Mouse (Mus musculus) lung, adult 2 months (tissue): ENCODE results near the gene Rras2. TPM values are rescaled to one million over a fixed set of nuclear protein-coding genes. Genes with fewer than 3 reads are reported as not detected.

Experiments used
- DNase-seq: peaks from one replicate; pipeline ENCODE4 v3.0.0; 2022
- H3K4me1 ChIP-seq: fragments of 200-500 bp; 2 replicates; pipeline ENCODE4 v1.6.1; 2011; ENCODE audit warnings: low read length; ENCODE audit not compliant: control insufficient read depth, insufficient read depth
- H3K4me3 ChIP-seq: fragments of 200-500 bp; replicated peaks from 2 replicates; pipeline ENCODE3; 2011; ENCODE audit warnings: low read depth, mild to moderate bottlenecking, control low read depth, low read length; ENCODE audit errors: extremely low read depth
- CTCF ChIP-seq: fragments of 200-500 bp; IDR thresholded peaks from 2 replicates; pipeline ENCODE4 v1.5.1; 2011; ENCODE audit warnings: mild to moderate bottlenecking, low read length, control low read depth; ENCODE audit not compliant: insufficient read depth
- POLR2A ChIP-seq: fragments of 200-500 bp; IDR thresholded peaks from 2 replicates; pipeline ENCODE4 v1.6.1; 2011; ENCODE audit warnings: low read depth, mild to moderate bottlenecking, control low read depth, low read length, borderline replicate concordance; ENCODE audit errors: extremely low read depth
- WGBS: fragments of 180-500 bp; shearing (Covaris S2); methylation state at CpG from one replicate; pipeline ENCODE4 v1.1.7; 2018; 5-methylcytosine and 5-hydroxymethylcytosine counted together
- polyA plus RNA-seq: library from polyadenylated mRNA; depleted of rRNA; stranded (reverse); fragments of >200 nt; gene quantifications from 2 replicates; pipeline ENCODE4 v1.2.3, GENCODE M21; 2012

Rras2 gene
- polyA plus RNA-seq, 1 experiment = 24.4 TPM

GRCm38 (mm10) chr7:114145841-114146240 is 28.3 kb upstream of the Rras2 start:
- Histone ChIP-seq H3K4me3 (no peak overlapping the region), H3K4me1 (no peaks in the 10 kb centered on the region)
- TF ChIP-seq POLR2A = no peak
- no peak for TF ChIP-seq CTCF
- no peak for DNase-seq
- WGBS = 55% methylated on average over 3 of the region's 3 CpGs

DNA sequence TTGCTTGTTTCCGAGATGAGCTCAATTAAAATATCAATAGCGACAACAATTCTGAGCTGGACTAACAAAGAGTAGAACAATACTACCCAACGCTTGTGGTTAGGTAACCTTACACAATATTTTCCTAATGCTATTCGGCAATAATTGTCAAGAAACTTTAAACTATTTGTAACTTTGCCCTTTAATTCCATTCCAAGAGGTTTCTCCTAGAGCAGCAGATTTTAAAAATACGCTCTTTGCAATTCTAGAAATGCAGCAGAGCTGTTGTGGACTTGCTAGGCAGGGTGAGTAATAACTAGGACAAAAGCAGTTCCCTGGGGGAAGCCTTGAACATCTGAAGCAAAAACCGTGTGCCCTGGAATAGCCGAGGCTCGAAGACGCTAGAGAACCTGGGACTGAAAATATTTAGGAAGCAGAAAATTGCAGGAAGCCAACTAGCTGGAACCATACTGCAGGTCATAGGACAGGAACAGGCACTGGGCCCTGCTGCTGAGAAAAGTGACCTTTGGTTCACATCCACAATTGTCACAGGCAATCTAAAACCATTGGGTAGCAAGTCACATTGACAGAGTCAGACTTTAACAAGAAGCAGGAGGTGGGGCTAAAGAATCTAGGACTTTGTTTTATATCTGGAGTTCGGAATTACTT is 24.7 kb upstream of the Rras2 start:
- WGBS = 70% methylated on average over 10 of the region's 10 CpGs
- no peak for TF ChIP-seq POLR2A
- no peak for TF ChIP-seq CTCF
- no peak for DNase-seq
- H3K4me1 ChIP-seq = no peaks in the 10 kb centered on the region
- H3K4me3 ChIP-seq = no peak overlapping the region

DNA sequence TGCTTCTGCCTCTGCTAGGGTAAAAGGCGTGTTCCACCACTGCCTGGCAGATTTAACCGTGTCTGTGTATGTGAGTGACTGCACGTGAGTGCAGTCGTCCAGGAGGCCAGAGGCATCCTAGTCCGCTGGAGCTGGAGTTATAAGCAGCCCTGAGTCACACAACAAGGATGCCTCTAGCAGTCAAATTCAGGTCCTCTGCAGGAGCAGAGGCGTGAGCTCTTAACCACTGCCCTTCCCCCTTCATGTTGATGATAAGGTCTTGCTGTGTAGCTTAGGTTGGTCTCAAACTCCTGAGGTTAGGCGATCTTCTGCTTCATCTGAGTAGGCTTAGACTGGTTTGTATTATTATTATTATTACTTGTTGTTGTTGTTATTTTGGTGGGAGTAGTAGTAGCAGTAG is 22.4 kb upstream of the Rras2 start:
- 79% methylated on average over 7 of the region's 7 CpGs for whole genome bisulfite sequencing
- Histone ChIP-seq H3K4me1 (no peaks in the 10 kb centered on the region), H3K4me3 (no peak overlapping the region)
- no peak for TF ChIP-seq POLR2A
- no peak for TF ChIP-seq CTCF
- no peak for DNase-seq

DNA sequence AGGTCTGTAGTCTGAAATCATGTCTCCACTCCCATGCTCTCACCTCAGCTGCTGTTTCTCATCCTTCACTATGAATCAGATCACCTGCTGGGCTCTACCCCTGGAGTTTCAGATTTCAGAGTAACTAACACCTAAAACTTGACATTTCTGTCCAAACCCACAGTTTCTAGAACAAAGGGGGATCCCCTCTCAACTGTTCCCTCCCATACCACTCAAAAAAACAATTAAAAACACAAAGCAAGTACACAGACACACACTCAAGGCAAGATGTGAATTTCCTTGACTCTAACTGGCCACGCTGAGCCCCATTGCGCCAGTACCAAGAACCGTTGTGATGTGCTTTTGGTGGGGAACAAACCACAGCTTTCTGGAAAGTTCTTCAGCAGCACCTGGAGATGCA is 21.8 kb upstream of the Rras2 start:
- no peak overlapping the region for H3K4me3 ChIP-seq
- no peaks in the 10 kb centered on the region for H3K4me1 ChIP-seq
- TF ChIP-seq POLR2A (no peak), CTCF (no peak)
- no peak for DNase-seq
- 84% methylated on average over 3 of the region's 3 CpGs for WGBS

DNA sequence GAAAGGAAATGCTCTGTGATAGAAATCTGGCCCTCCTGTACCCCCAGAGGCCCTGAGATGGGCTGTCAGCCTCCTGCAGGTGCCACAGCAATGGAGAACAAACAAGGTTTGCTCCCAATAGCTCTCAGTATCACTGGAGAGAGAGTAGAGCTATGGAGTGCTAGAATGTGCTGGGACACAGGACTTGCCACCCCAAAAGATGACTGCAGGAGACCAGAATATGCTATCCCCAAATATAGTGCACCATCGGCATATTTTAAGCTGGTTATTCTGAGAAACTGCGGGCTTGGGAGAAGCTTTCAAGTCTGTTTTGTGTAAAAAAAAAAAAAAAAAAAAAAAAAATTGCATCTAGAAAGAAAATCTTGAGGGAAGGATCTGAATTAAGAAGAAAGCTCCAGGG is 20.7 kb upstream of the Rras2 start:
- Histone ChIP-seq H3K4me1 (no peaks in the 10 kb centered on the region), H3K4me3 (no peak overlapping the region)
- 91% methylated on average over 2 of the region's 2 CpGs for WGBS
- no peak for DNase-seq
- TF ChIP-seq POLR2A (no peak), CTCF (no peak)

DNA sequence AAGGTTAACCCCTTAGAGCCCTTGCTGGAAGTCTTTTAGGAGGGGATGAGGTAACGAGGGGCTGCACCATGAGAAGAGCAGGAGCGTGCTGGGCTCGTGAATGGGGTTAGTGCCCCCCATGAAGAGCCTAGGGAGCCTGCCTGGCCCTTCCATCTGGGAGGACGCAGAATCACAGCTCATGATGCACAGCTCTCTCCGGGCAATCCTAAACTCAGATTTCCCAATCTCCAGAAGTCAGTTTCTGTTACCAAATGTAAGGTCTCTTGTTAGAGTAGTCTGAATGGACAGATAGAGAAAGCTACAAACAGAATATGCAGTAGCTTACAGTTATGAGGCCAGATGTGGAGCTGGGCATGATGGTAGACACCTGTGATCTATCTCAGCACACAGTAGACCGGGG is 17.6 kb upstream of the Rras2 start:
- no peak for DNase-seq
- H3K4me1 ChIP-seq = no peaks in the 10 kb centered on the region
- no peak overlapping the region for H3K4me3 ChIP-seq
- 52% methylated on average over 6 of the region's 6 CpGs for WGBS
- TF ChIP-seq POLR2A (no peak), CTCF (no peak)

GRCm38 (mm10) chr7:114133957-114134356 is 16.4 kb upstream of the Rras2 start:
- 45% methylated on average over 5 of the region's 5 CpGs for WGBS
- TF ChIP-seq CTCF (no peak), POLR2A (no peak)
- H3K4me3 ChIP-seq = no peak overlapping the region
- DNase-seq = no peak
- H3K4me1 ChIP-seq = no peaks in the 10 kb centered on the region

DNA sequence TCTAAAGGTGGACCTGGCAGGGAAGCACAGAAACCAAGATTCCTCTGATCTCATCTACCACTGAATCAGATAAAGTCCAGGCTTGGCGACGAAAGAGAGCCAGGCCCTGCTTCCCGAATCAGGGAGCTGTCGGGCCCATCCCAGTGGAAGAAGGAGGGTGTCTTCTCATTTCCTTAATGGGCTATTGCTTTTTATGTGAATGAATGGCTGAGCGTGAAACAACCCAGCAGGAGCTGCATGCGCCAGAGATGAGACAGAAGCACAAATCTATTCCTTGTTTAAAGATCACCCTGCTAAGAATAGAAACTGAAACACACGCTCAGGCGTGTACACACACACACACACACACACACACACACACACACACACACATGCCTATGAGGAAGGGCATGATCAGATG is 14.7 kb upstream of the Rras2 start:
- H3K4me1 ChIP-seq = no peaks in the 10 kb centered on the region
- TF ChIP-seq CTCF = no peak
- no peak for TF ChIP-seq POLR2A
- DNase-seq = no peak
- no peak overlapping the region for H3K4me3 ChIP-seq
- 47% methylated on average over 8 of the region's 8 CpGs for WGBS

DNA sequence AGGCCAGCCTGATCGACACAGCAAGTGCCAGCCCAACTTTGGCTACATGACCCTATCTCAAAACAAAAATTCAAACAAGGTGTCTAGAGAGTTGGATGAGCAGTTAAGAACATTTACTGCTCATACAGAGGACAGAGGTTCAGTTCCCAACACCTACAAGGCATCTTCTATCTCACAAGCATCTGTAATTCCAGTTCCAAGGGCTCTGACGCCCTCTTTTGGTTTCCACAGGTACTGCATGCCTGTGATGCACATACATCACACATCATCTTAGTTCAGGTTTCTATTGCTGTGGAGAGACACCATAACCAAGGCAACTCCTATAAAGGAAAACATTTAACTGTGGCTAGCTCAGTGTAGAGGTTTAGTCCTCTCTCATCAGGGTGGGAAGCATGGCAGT is 11.7 kb upstream of the Rras2 start:
- Histone ChIP-seq H3K4me3 (no peak overlapping the region), H3K4me1 (no peaks in the 10 kb centered on the region)
- no peak for DNase-seq
- TF ChIP-seq CTCF = no peak
- TF ChIP-seq POLR2A = no peak
- 48% methylated on average over 2 of the region's 2 CpGs for WGBS

DNA sequence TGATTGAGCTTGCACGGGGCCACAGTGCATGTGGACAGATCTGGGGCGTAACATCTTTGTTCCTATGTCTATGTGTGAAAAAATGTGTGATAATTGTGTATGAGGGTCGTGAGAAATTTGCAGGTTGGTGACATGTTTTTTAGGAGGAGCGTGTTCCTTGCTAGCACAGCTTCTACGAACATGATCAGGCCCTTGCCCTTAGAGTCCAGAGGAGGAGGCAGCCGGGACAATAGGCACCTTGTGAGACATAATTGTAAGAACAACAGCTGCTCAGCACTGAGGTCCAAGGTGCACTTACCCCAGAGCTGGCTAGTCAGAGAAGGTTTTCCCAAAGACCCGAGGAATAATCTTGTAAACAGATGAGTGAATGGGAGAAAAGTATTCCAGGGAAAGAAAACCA is 599 bp upstream of the Rras2 start:
- Histone ChIP-seq H3K4me3 (no peak overlapping the region), H3K4me1 (no peaks in the 10 kb centered on the region)
- TF ChIP-seq POLR2A (no peak), CTCF (no peak)
- no peak for DNase-seq
- WGBS = 48% methylated on average over 7 of the region's 7 CpGs
